Mouse (Mus musculus): ENCODE measurements around the gene Fam131a.

DNA sequence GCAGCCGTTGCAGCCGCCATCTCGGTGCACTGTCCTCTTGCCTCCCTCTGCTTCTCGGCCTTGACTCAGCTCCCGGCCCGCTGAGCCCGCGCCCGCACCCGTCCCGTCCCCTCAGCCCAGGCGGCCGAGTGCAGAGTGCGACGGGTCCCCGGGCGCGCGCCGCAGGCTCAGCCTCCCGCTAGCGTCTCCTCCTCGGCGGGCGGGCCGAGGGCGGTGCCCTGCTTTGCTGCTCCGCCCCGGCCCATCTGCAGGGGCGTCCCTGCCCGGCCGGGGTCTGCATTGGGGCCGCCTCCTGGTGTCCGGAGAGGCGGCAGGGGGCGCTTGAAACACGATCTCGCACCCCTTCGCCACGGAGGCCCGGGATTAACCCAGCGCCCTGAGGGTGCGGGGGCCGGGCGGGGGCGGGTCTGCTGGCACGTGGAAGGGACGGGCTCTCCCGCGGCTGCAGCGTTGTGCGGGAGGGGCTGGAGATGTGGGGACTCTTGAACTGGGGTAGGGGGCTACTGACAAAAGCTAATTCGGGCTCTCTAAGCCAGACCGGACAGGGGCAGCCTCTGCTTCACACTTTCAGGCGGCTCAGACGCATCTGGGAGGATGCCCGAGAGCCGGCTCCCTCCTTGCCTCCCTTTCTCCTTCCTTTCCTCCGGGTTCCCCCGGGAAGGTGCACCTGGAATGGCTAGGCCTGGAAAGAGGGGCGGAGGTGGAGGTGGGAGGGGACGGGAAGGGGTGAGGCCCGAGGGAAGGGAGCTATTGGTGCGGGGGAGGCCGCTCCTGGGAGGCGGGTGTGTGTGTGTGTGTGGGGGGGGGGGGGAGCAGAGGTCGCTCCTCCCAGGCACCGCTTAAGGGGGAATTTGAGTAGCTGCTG lies 23.2 kb downstream of the Fam131a start:
- TF ChIP-seq CHD1 (IDR thresholded peaks at IDR 0.05; ENCODE audit: low read depth, low read length), result no peak
- no peak for TF ChIP-seq ZKSCAN1 (IDR thresholded peaks at IDR 0.05; ENCODE audit: borderline replicate concordance, low read depth, low read length)
- no peak for TF ChIP-seq JUND (conservative IDR thresholded peaks at IDR 0.05; ENCODE audit: low read depth, low read length)
- no peak for TF ChIP-seq MYC (IDR thresholded peaks at IDR 0.05; ENCODE audit: low read depth, low read length)
- no peak for TF ChIP-seq EP300 (IDR thresholded peaks at IDR 0.05; ENCODE audit: low read length)
- no peak for TF ChIP-seq MAX (IDR thresholded peaks at IDR 0.05; ENCODE audit: low read length)
- peak; percentile 87 for TF ChIP-seq BHLHE40 (IDR thresholded peaks at IDR 0.05; ENCODE audit: low read depth, low read length)
- no peak for TF ChIP-seq ELF1 (IDR thresholded peaks at IDR 0.05; ENCODE audit: low read depth, low read length)
- TF ChIP-seq TCF12 (IDR thresholded peaks at IDR 0.05; ENCODE audit: low read depth, low read length), result peak; percentile 60
- TF ChIP-seq ZC3H11A (IDR thresholded peaks at IDR 0.05; ENCODE audit: low read depth, low read length), result no peak
- TF ChIP-seq CTCF (conservative IDR thresholded peaks at IDR 0.05 in 1 of 2, IDR thresholded peaks at IDR 0.05 in 1 of 2; ENCODE audit: low read depth in 2 of 2, low read length in 2 of 2), result peak in 1 of 2 experiments; percentile 17; a peak in 1 of 4 replicates
